Mouse (Mus musculus) monocyte, adult 5-6 weeks (primary cell): ENCODE measurements at regions not wholly inside any gene's neighbourhood (a gene's known extent, or its start where the extent isn't known, plus 50 kb on each side); places are given as distances from the start of the nearest gene placed in this dataset.

Source experiments
- ATAC-seq: fragments of 153-309, 156-312 bp; replicated peaks from 2 replicates; pipeline ENCODE4 v1.8.0; 2017; ENCODE audit warnings: mild to moderate bottlenecking; ENCODE audit not compliant: low TSS enrichment, insufficient number of reproducible peaks, severe bottlenecking, poor library complexity, low FRiP score

DNA sequence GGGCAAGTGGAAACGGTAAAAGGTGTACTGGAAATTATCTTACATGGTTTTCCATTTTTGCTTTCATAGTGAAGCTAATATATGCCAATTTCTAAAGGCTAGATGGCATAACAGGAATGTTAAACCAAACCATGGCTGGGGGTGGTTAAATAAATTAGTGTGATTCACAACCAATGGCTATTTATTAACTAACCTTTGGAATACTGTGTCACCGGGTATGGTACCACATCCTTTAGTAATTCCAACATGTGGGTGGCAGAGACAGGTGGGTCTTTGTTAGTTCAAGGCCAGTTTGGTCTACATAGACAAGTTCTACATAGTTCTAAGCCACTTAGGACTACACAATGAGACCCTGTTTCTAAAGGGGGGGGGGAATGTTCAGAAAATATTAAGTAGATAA is 179.8 kb upstream of the Plxnc1 start:
- ATAC-seq: no peak

DNA sequence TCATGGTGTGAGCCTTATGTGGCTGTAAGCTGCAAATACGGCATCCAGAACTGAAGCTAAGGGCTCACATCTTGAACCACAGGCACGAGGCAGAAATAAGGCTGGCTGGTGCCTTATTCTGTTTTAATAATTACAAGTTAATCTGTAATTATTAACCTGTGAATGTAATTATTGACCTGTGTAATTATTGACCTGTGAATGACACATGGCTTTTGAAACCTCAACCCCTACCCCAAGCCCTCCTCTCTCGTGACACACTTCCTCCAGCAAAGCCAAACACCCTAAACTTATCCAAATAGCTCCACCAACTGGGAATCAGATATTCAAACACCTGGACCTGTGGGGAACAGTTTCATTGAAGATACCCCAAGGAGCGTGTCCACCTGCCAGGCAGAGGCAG is 175.4 kb upstream of the Plxnc1 start:
- ATAC-seq: no peak

DNA sequence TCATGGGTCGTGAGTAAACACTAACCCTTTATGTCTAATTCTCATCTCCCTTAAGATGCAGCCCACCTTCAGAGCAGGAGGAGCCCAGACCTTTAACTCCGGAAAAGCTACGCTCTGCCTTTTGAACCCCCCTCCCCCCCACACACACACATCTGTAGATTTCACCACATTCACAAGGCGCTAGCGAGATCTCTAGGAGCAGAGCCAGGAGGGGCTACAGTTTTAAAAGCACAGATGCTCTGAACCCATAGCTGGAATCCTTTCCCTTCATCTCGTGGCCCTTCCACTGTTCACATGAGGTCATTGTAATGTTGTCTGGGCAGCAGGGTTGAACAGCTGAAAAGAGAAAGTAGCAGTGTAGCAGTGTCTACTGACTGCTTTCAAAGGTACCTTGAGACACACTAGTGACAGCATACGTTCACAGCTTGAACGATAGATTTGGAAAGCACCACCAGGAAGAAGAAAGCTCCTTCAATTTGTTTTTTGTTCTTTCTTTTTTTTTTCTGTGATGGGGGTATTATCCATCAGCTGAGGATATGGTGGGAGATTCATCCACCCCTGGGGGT is 174.2 kb upstream of the Plxnc1 start:
- ATAC-seq: no peak

DNA sequence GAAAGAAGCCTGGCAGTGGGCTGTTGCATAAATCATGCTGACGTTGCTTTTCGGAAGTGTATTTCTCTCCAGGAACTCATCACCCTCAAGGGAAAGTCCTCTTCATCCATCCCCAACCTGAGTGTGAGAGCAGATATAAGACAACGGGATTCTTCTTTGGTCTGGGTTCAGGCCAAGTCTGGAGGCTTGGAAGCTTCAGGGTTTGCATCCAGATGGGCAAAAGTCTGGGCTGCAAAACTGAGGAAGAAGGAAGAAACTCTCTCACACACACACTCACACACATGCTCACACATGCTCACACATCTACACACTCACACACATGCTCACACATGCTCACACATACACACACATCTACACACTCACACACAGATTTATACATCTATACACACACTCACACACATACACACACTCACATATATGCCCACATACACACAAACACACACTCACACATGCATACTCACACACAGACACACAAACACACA is 173.1 kb upstream of the Plxnc1 start:
- ATAC-seq: no peak

DNA sequence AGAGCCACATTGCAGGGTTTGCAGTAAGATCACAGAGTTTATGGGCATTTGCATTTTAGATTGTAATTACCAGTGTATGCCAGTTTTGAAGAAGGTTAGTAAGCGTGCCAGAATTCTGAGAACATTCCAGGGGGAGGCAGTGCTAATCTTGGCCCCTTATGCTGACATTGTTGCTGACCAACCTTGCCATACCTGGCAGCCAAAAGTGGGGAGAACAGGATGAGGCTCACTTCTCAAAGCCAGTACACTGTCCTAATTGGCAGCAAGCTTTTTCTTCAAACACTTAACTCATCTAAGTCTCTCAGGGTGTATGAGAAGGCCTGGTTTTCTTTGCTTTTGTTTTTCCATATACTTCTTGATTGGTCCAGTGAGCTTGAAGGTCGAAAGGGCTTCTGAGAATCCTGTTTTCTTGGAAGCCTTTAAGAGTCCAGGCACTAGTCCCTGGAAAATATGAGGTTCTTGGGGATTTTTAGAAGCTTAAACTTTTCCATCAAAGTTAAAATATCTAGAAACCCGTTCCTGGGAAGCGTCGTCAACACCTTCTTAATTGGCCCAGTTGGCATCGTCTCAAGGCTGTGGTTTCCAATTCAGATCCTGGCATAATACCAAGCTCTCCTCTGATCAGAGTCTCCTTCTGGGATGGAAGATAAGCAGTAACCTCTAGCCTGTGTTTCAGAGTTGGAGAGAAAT is 172.6 kb upstream of the Plxnc1 start:
- ATAC-seq: no peak

DNA sequence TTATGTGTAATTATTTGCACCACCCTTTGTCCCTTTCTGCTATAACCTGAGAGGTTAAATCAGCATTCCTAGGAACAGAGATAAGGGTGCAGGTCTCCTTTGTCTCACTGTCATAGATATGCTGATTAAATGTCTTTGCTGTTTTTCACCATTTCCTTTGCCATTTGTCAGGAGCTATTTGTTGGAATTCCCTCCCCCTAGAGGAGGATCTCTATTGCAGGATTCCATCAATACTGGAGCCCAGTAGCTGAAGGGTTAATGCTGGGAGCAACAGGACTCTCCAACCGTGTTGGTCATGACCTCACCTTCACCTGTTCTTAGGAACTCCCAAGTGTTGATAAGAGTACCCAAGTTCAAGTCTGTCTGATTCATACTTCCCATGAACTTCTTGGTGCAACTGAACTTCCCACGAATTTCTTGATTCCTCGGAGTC is 172.0 kb upstream of the Plxnc1 start:
- ATAC-seq: no peak

DNA sequence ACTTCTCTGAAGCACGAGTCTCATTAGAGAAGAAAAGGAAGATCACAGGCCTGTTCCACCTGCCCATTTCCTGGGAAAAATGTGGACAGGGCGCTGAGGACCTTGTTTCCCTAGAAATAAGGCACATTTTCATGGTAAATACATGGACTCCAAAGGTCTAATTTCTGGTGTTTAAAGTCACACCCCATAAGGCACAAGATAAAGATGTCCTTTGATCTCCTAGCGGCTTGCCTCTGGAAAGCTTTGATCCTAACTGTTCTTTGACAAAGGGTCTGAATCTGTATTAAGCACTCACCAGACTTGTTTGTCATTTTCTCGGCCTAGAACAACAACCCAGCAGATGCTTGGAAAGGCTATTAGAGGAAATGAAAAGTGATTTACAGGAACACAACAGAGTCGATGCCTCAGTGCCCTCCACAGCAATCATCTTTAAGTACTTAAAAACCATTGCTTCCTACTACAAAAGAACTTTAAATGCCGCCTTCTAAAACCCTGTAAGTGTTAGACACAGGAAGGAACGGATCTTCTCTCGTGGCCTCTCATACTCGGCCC is 168.3 kb upstream of the Plxnc1 start:
- ATAC-seq: no peak

DNA sequence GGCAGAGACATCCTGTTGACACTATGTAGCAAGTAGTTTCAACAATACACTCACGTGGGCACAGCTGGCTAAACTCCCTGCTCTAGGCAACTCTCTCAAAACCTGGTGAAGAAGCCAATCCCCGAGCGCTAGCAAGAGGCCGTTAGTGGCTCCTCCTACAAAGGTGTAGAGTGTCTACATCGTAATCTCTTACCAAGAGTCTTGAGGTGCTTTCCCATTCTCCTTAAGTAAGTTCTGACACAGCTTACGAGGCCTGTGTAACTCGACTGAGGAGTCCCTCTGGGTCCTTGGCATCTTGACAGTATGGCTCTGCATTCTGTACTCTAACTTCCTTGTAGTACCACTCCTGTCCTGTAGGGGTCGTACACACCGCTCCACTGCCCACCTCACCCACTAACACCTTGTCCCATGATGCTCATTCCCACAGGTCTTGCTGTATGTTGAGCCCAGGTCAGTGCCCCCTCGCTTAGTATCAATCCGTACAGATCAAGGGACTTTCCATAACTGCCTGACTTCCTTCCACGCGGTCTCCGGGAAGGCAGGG is 167.7 kb upstream of the Plxnc1 start:
- ATAC-seq: no peak

DNA sequence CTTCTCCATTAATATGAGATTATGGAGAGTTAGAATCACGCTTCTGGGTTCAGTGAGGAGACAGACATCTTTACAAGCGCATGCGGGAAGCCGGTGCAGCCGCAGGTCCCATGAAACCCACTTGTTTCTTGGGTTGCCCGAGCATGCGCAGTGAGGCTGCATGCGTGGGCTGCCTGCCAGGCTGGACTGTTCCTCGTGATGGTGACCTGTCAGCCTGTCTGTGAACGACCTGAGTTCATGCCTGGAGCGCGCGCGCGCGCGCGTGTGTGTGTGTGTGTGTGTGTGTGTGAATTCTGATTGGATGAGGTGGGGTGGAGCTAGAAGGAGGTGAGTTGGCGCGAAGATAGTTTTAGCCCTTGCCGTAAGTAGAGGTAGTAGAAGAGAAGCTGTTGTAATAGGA is 166.2 kb upstream of the Plxnc1 start:
- ATAC-seq: no peak

DNA sequence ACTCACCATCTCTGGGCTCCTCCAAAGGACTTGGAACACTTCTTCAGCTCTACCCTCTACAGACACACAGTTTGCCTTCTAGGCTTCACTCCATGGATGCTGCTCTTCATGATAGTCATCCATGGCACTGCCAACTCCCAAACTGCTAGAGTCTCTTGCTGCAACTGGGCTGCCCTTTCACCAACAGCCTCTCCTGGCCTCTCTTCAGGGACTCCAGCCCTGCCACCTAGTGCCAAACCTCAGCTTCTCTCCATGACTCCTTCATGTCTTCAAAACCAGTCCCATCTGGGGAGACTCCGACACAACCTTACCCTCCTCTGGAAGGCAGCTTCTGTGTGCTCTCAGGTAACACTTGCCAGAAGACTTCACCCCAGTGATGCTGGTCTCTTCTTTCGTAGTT is 164.9 kb upstream of the Plxnc1 start:
- ATAC-seq: no peak

DNA sequence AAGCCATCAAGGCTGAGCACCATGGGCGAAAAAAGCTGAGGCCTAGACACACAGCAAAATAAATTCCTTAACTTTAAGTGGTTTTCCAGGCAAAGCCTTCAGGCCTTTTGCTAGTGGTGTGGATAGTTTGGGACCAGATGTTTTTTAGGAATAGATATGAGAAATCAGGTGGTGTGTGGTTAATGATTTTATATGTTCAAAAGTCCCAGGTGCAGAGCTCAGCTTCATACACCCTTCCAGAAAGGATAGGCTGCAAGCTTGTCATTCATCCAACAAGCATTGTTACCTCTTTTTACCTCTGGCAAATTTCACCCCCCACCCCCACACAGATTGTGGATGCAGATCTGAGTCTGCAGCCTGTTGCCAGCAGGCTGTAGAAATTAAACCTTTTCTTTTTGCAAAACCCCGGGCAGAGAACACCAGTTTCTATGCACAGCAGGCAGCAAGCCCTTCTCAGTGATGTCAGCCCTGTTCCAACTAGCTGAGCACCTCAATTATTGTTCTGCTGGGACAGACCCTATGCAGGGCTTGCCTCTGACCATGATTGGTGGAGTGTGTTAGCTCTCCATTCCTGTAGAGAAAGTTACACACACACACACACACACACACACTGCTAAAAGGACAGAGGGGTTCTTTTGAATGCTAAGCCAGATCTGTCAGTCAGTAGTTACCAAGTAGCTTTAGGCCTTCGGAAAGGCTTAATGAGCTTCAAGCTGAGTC is 163.1 kb upstream of the Plxnc1 start:
- ATAC-seq: no peak

DNA sequence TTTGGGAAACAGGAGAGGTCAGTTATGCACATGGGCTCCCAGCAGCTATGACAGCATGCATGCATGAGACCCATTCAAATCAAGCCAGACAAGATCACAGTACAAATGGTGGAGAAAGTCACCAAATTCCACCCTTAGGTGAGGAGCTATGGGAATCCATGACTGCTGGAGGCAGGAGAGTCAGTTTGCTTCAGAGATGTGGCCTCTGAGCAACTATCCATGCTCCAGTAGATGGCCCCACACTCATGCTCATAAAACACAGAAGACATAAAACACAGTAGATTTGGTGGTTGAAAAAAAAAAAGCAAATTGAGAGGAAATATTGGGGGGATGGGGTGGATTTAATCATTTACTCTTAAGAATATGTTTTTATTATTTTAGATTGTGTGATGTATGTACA is 159.2 kb upstream of the Plxnc1 start:
- no peak for ATAC-seq

DNA sequence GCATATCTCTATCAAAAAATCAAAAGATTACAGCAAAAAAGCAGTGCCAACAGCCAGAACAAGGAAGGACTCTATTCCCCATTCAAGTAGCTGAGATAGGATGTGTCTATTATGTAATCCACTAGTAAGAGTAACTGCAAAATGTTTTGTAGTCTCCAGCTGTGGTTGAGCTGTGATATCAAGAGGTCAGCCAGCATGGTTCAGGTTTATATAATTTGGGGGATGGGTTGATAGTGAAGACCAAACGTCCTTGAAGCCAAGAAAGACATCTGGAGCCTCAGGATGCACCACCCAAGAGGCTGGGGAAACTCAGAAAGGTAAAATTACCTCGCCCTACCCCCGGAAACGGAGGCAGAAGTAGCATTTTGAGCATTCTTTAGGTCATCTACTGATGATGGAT is 158.3 kb upstream of the Plxnc1 start:
- no peak for ATAC-seq

DNA sequence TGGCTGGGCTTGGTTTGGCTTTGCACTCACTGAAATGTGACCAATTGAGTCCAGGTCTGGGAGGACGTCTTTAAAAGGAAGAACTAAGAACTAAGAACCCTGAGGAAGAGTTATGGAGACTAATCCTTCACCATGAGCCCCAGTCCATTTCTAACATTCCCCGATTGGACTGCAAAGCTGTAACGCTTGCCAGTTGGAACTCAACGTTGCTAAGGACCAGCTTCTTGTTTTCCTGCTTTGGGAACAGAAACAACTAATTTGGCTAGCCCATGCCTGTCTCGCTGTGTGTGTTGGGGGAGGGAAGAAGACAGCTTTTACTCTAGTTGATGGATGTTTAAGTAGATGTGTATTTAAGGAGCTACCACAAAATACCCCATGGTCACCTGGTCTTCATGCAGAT is 155.3 kb upstream of the Plxnc1 start:
- ATAC-seq: no peak

DNA sequence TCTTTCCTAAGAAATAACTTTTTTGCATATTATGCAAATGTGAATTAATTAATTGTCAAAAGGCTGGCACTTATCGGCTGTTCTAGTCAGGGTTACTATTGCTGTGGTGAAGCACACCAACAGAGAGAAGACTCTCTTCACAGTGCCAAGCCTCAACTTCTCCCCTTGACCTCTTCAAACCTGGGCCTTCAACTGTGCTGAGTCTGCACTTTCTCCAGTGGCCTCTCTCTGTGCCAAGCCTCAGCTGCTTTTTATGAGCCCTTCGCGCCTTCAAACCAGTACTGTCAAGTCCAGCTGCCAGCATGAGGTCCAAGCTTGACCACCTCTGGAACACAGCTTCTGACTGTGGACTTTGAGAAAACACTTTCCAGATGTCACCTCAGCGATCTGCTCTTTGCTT is 151.2 kb upstream of the Plxnc1 start:
- ATAC-seq: no peak

DNA sequence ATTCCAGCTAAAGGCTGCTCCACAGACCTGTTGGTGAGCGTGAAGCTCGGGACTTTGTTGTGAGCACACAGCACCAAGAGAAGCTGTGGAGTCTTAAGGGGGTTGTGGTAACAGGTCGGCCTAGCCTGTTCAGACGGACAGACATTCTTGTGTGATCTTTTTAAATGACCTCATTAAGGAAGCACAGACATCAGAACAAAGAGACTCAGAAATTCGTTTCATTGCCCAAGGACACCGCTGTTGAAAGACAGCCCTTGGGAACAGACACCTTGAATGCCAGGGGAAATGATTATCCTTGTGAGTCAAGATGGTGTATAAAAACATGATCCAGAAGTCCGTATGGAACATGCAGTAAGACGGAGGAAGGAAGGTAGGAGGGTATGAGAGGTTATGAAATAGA is 150.1 kb upstream of the Plxnc1 start:
- ATAC-seq: no peak

DNA sequence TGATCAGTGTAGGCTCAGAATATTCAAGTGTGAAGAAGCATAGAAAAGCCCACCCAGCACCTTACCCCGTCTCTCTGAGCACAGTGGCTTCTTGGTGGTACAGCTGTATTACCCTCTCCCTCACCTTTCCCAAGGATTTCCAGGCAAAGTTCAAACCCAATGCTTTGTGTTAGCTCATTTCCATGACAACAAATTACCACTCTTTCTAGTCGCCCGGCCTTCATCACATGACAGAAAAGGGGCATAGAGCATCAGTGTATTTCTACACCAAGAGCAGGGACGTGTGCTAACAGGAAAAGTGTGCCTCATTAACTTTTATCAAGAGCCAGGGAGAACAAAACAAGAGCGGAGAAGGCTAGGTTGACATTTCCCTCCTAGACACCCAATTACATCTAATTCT is 148.6 kb upstream of the Plxnc1 start:
- no peak for ATAC-seq

DNA sequence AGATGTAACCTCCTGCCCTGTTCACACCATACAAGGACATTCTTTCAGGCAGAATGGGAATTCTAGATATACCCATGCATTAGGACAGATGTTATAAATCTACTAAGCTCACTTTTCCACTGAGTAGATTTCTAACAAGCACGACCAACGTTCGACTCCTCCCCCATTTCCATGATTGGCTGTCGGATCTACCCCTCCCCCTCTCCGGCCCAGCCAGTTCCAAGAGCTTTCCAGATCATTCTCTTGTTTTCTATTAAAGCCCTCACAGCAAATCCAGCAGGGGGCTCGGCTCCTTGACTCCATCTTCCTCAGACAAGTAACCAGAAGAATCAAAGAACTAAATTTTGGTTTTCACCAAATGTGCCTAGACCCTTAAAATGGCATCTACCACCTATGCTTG is 146.5 kb upstream of the Plxnc1 start:
- ATAC-seq: no peak

DNA sequence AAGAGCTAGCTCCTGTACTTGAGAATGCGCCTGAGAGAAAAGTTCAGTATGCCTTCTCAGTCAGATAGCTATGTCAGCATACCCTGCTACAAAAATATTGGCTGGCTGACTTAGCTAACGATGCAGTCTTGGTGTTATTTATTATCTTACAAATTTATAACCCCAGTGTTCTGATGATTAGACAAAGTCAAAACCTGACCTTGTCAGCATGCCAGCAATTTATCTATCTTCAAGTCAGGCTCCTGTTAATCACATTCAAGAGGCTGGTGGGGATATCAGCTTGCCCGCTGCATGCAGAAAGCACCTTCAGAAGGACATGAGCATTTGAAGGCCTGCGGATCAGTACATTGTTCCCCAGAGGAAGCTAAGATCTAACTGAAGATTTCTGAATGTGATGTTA is 146.0 kb upstream of the Plxnc1 start:
- ATAC-seq: no peak

DNA sequence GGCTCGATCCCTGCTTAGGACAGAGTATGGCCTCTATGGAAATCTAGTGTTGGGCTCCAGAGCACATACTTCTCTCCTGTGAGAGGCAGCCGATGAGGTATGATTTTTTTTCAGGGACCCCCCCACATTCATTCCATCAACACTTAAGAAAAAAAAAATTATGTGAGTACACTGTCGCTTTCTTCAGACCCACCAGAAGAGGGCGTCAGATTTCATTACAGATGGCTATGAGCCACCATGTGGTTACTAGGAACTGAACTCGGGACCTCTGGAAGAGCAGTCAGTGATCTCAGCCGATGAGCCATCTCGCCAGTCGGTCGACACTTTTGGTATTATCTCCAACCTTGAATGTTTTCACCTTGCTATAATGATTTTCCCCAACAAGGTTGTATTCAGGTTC is 145.4 kb upstream of the Plxnc1 start:
- no peak for ATAC-seq
